Mouse (Mus musculus) brain, embryonic 14.5 days (tissue): ENCODE data around the gene Stk32c.

Source experiments
- CTCF ChIP-seq: fragments of 200-500 bp; IDR thresholded peaks from 2 replicates; pipeline ENCODE4 v1.5.1; 2012; ENCODE audit warnings: inconsistent platforms, mild to moderate bottlenecking, moderate library complexity, borderline replicate concordance; ENCODE audit not compliant: insufficient read depth, insufficient read length; ENCODE audit errors: extremely low read depth
- POLR2A ChIP-seq: fragments of 200-500 bp; IDR thresholded peaks from 2 replicates; pipeline ENCODE4 v1.6.1; 2012; ENCODE audit warnings: mild to moderate bottlenecking, inconsistent platforms, borderline replicate concordance; ENCODE audit not compliant: poor library complexity, insufficient read depth, insufficient read length, severe bottlenecking; ENCODE audit errors: extremely low read depth

- TF ChIP-seq CTCF = no peak
- peak; percentile 30; the same call in 1 of the 2 replicates for TF ChIP-seq POLR2A
Measured at GRCm38 (mm10) chr7:139212754-139213745, at the start of gene Stk32c, which contains the start of gene Lrrc27.
